Mouse (Mus musculus) lung, embryonic 14.5 days (tissue): ENCODE measurements at regions not wholly inside any gene's neighbourhood (a gene's known extent, or its start where the extent isn't known, plus 50 kb on each side); places are given as distances from the start of the nearest gene placed in this dataset.

Experiments
- ATAC-seq: fragments of 200-750 bp; cut with Nextera tagmentation; 2 replicates; pipeline ENCODE4 v1.8.0; 2017; ENCODE audit warnings: mild to moderate bottlenecking, moderate TSS enrichment, moderate library complexity; ENCODE audit not compliant: insufficient read depth
- DNase-seq: peaks from one replicate; pipeline ENCODE4 v3.0.0-alpha.2; 2015
- H3K27ac ChIP-seq: fragments of 300-500 bp; sonication (generic); 2 replicates; pipeline ENCODE4 v1.5.1; 2014; ENCODE audit warnings: low read depth, mild to moderate bottlenecking, moderate library complexity
- H3K27me3 ChIP-seq: fragments of 300-500 bp; sonication (generic); 2 replicates; pipeline ENCODE4 v1.6.1; 2014; ENCODE audit warnings: low read length, control low read depth; ENCODE audit not compliant: insufficient read depth
- H3K36me3 ChIP-seq: fragments of 300-500 bp; sonication (generic); 2 replicates; pipeline ENCODE4 v1.6.1; 2014; ENCODE audit warnings: control low read depth; ENCODE audit not compliant: insufficient read depth
- H3K4me1 ChIP-seq: fragments of 300-500 bp; sonication (generic); 2 replicates; pipeline ENCODE4 v1.6.1; 2014; ENCODE audit warnings: antibody characterized with exemption, control low read depth; ENCODE audit not compliant: insufficient read depth
- H3K4me2 ChIP-seq: fragments of 300-500 bp; sonication (generic); 2 replicates; pipeline ENCODE4 v1.6.1; 2014; ENCODE audit warnings: mild to moderate bottlenecking
- H3K4me3 ChIP-seq: fragments of 300-500 bp; sonication (generic); 2 replicates; pipeline ENCODE4 v1.5.1; 2014; ENCODE audit warnings: low read depth, low read length
- H3K9ac ChIP-seq: fragments of 300-500 bp; sonication (generic); 2 replicates; pipeline ENCODE4 v1.6.1; 2014
- H3K9me3 ChIP-seq: fragments of 300-500 bp; sonication (generic); 2 replicates; pipeline ENCODE4 v1.6.1; 2016; ENCODE audit warnings: low read depth, low read length, control low read depth
- CTCF ChIP-seq: IDR thresholded peaks from 2 replicates; pipeline ENCODE4 v1.5.1; 2016; ENCODE audit warnings: antibody characterized with exemption, low read depth
- WGBS: fragments of 180-500 bp; shearing (Covaris S2); extraction: QIAGEN DNeasy Blood & Tissue Kit; methylation state at CpG from one replicate; pipeline ENCODE4 v1.1.7; 2014; 5-methylcytosine and 5-hydroxymethylcytosine counted together

GRCm38 (mm10) chr11:45271206-45271605, 580.6 kb upstream of the Clint1 start:
- no peak for TF ChIP-seq CTCF
- no peaks in the 10 kb centered on the region for H3K9me3 ChIP-seq
- no peak overlapping the region for H3K4me2 ChIP-seq
- H3K4me3 ChIP-seq, result no peak overlapping the region
- H3K27ac ChIP-seq, result no peak overlapping the region
- ATAC-seq (no peak), DNase-seq (no peak)
- 55% methylated on average over 3 of the region's 3 CpGs for WGBS
- no peaks in the 10 kb centered on the region for H3K36me3 ChIP-seq
- no peak overlapping the region for H3K9ac ChIP-seq
- no peaks in the 10 kb centered on the region for H3K27me3 ChIP-seq
- H3K4me1 ChIP-seq, result no peaks in the 10 kb centered on the region; the same call in none of the 2 replicates

- Histone ChIP-seq H3K27ac (no peak overlapping the region; the same call in 1 of the 2 replicates), H3K4me2 (no peak overlapping the region), H3K9ac (no peak overlapping the region), H3K4me1 (no peaks in the 10 kb centered on the region; the same call in 1 of the 2 replicates), H3K9me3 (no peaks in the 10 kb centered on the region), H3K36me3 (no peaks in the 10 kb centered on the region), H3K4me3 (no peak overlapping the region), H3K27me3 (no peaks in the 10 kb centered on the region)
- ATAC-seq (0 out of 2 replicates have a peak, but pooled peaks have one; percentile 21), DNase-seq (no peak)
- no peak for TF ChIP-seq CTCF
- 51% methylated on average over 10 of the region's 10 CpGs for WGBS
Measured at GRCm38 (mm10) chr11:45274446-45275119, 577.3 kb upstream of the Clint1 start.

GRCm38 (mm10) chr11:45275170-45275569, 576.7 kb upstream of the Clint1 start:
- ATAC-seq, result no peak
- no peak overlapping the region for H3K9ac ChIP-seq
- no peaks in the 10 kb centered on the region for H3K36me3 ChIP-seq
- no peak overlapping the region for H3K4me3 ChIP-seq
- DNase-seq, result no peak
- H3K27ac ChIP-seq, result no peak overlapping the region
- H3K4me2 ChIP-seq, result no peak overlapping the region
- WGBS, result 43% methylated on average over 3 of the region's 3 CpGs
- TF ChIP-seq CTCF, result no peak
- H3K4me1 ChIP-seq, result no peaks in the 10 kb centered on the region
- H3K27me3 ChIP-seq, result no peaks in the 10 kb centered on the region
- H3K9me3 ChIP-seq, result no peaks in the 10 kb centered on the region

GRCm38 (mm10) chr11:45296772-45297171, 555.1 kb upstream of the Clint1 start:
- ATAC-seq, result no peak
- DNase-seq, result no peak
- Histone ChIP-seq H3K9me3 (no peaks in the 10 kb centered on the region), H3K27ac (no peak overlapping the region), H3K36me3 (no peaks in the 10 kb centered on the region), H3K27me3 (no peaks in the 10 kb centered on the region), H3K4me2 (no peak overlapping the region), H3K9ac (no peak overlapping the region), H3K4me1 (no peaks in the 10 kb centered on the region), H3K4me3 (no peak overlapping the region)
- TF ChIP-seq CTCF, result no peak
- WGBS, result 47% methylated on average over 2 of the region's 2 CpGs

- Histone ChIP-seq H3K27ac (no peak overlapping the region), H3K4me2 (no peak overlapping the region), H3K9me3 (no peaks in the 10 kb centered on the region), H3K9ac (no peak overlapping the region), H3K27me3 (no peaks in the 10 kb centered on the region), H3K4me1 (no peaks in the 10 kb centered on the region), H3K36me3 (no peaks in the 10 kb centered on the region), H3K4me3 (no peak overlapping the region)
- ATAC-seq (no peak), DNase-seq (no peak)
- WGBS, result 83% methylated on average over 6 of the region's 6 CpGs
- no peak for TF ChIP-seq CTCF
Measured at GRCm38 (mm10) chr11:45311934-45312333, 539.9 kb upstream of the Clint1 start.

- H3K9ac ChIP-seq, result no peak overlapping the region
- no peak for TF ChIP-seq CTCF
- H3K27me3 ChIP-seq, result no peaks in the 10 kb centered on the region
- no peak overlapping the region for H3K27ac ChIP-seq
- H3K4me2 ChIP-seq, result no peak overlapping the region
- WGBS, result 76% methylated on average over 5 of the region's 5 CpGs
- no peaks in the 10 kb centered on the region for H3K36me3 ChIP-seq
- no peak overlapping the region for H3K4me3 ChIP-seq
- no peak for ATAC-seq
- H3K9me3 ChIP-seq, result no peaks in the 10 kb centered on the region
- no peak for DNase-seq
- no peaks in the 10 kb centered on the region for H3K4me1 ChIP-seq
Measured at GRCm38 (mm10) chr11:45323766-45324165, 528.1 kb upstream of the Clint1 start.

GRCm38 (mm10) chr11:45330319-45330718, 521.5 kb upstream of the Clint1 start:
- Histone ChIP-seq H3K4me1 (no peaks in the 10 kb centered on the region), H3K27me3 (no peaks in the 10 kb centered on the region), H3K4me2 (no peak overlapping the region), H3K4me3 (no peak overlapping the region), H3K27ac (no peak overlapping the region), H3K9ac (no peak overlapping the region), H3K9me3 (no peaks in the 10 kb centered on the region), H3K36me3 (no peaks in the 10 kb centered on the region)
- 62% methylated on average over 2 of the region's 2 CpGs for WGBS
- no peak for TF ChIP-seq CTCF
- no peak for DNase-seq
- no peak for ATAC-seq
